Mouse (Mus musculus) lung, embryonic 16.5 days (tissue): Measurements from ENCODE around the gene Ccnl2. TPM values are rescaled to one million over a fixed set of nuclear protein-coding genes. Genes with fewer than 3 reads are reported as not detected.

Experiments
- ATAC-seq: fragments of 200-750 bp; cut with Nextera tagmentation; 2 replicates; pipeline ENCODE4 v1.8.0; 2017; ENCODE audit warnings: low read depth, mild to moderate bottlenecking, moderate library complexity
- H3K27ac ChIP-seq: fragments of 300-500 bp; sonication (generic); 2 replicates; pipeline ENCODE4 v1.5.1; 2014; ENCODE audit warnings: mild to moderate bottlenecking, control low read depth, low read length
- H3K27me3 ChIP-seq: fragments of 300-500 bp; sonication (generic); 2 replicates; pipeline ENCODE4 v1.6.1; 2014; ENCODE audit warnings: low read depth, low read length, mixed read lengths; ENCODE audit not compliant: control insufficient read depth, insufficient read depth
- H3K36me3 ChIP-seq: fragments of 300-500 bp; sonication (generic); 2 replicates; pipeline ENCODE4 v1.6.1; 2014; ENCODE audit warnings: low read length; ENCODE audit not compliant: control insufficient read depth, insufficient read depth
- H3K4me1 ChIP-seq: fragments of 300-500 bp; sonication (generic); replicated peaks from 2 replicates; pipeline ENCODE4 v1.6.1; 2014; ENCODE audit warnings: low read length, mixed read lengths; ENCODE audit not compliant: control insufficient read depth, insufficient read depth
- H3K4me2 ChIP-seq: fragments of 300-500 bp; sonication (generic); 2 replicates; pipeline ENCODE4 v1.6.1; 2014; ENCODE audit warnings: low read depth, low read length, control low read depth
- H3K4me3 ChIP-seq: fragments of 300-500 bp; sonication (generic); 2 replicates; pipeline ENCODE4 v1.5.1; 2014; ENCODE audit warnings: mild to moderate bottlenecking, low read length, control low read depth
- H3K9ac ChIP-seq: fragments of 300-500 bp; sonication (generic); 2 replicates; pipeline ENCODE4 v1.6.1; 2014; ENCODE audit warnings: low read length, control low read depth
- H3K9me3 ChIP-seq: fragments of 300-500 bp; sonication (generic); 2 replicates; pipeline ENCODE4 v1.6.1; 2016; ENCODE audit warnings: low read length; ENCODE audit not compliant: control insufficient read depth
- WGBS: fragments of 180-500 bp; shearing (Covaris S2); extraction: QIAGEN DNeasy Blood & Tissue Kit; methylation state at CpG from one replicate; pipeline ENCODE4 v1.1.7; 2014; 5-methylcytosine and 5-hydroxymethylcytosine counted together
- microRNA-seq: library from miRNA; unstranded; fragments of <30 nt; microRNA quantifications from one replicate; pipeline ENCODE4, GENCODE M21; 2016
- polyA plus RNA-seq: library from polyadenylated mRNA; unstranded; fragments of >200 nt; fragmentation: Nextera tagmentation; extraction: Ambion mirVana; gene quantifications from 2 replicates; pipeline ENCODE4 v1.2.1, GENCODE M21; 2015

Gene Ccnl2
- polyA plus RNA-seq, 1 experiment from 2014 or later: 179 TPM

DNA sequence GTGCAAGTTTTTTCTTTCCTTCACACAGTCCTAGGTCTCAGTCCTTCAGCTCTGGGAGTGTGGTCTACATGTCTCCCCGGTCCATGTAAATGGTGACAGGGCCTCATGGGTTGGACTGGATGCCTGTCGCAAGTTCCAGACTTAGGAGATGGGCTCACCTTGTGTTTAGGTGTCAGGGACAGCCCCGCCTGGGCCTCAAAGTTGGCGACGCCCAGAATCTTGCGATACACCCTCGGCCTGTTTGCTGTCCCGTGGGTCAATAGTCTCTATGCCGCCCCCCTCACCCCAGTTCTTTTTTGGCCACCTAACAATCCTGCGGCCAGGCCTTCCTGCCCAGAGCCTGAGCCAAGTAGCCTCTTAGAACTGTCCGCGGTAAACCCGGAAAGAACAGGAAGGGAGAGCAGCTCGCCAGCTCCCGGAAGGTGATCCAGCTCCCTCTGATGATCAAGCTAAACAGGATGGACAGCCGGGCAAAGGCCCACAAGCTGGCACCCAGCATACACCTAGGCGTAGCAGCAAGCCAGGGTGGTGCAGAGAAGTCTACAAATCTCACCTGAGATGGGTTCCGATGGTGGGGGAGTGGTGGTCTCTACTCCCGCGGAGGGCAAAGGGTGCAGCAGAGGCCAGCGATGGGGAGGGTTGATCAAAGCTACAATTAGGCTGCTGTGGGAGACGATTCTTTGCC, 56.5 kb downstream of the Ccnl2 start:
- Histone ChIP-seq H3K4me3 (peak overlapping the region; percentile 80), H3K9ac (peak overlapping the region; percentile 84), H3K4me1 (peaks cover 18% of the 10 kb centered on the region), H3K9me3 (no peaks in the 10 kb centered on the region), H3K36me3 (peaks cover 23% of the 10 kb centered on the region), H3K27me3 (no peaks in the 10 kb centered on the region), H3K27ac (peak overlapping the region; percentile 36), H3K4me2 (peak overlapping the region; percentile 84)
- ATAC-seq: peak; percentile 41
- 7% methylated on average over 22 of the region's 22 CpGs for WGBS

DNA sequence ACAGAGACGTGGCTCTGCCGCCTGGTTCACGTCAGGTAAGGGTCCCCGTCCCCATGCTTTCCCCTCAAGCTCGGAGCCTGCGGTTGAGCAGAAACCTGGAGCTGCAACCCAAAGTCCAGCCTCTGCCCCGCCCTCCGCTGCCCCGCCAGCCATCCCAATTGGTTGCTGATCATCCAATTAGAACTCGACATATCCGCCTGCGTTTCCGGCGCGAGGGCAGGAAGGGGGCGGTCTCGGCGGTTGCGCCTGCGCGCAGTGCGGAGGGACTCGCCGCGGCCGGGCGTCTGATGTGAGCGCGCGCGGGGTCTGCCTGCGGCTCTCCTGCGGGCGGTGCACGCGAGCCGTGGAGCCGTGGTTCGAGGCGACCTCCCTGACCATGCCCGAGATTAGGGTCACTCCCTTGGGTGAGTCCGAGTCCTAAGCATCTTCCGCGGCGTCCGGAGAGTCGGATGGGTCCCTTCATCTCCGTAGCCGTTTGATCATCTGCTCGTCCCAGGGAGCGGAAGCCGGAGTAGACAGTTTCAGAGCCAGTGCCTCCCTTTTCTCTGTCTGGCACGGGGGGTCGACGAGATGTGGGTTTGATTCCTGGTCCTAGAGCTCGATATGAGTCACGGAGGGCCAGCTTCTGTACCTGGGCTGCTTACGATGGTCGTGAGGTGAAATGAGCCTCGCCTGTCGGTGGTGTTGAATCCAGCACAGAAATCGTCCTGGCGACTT, 57.2 kb downstream of the Ccnl2 start, which contains the start of the genes Cptp and Ints11:
TSS of gene Cptp (minus strand) at position 124 of the 717 bp plus-strand sequence.
TSS of gene Ints11 (plus strand) at position 230 of the 717 bp plus-strand sequence.
- peak within 1 kb of the TSS; percentile 84 for H3K4me2 ChIP-seq
- ATAC-seq: peak; percentile 98
- no peaks in the 10 kb centered on the region for H3K27me3 ChIP-seq
- peaks cover 27% of the 10 kb centered on the region for H3K36me3 ChIP-seq
- peaks cover 18% of the 10 kb centered on the region for H3K4me1 ChIP-seq
- H3K4me3 ChIP-seq: peak within 1 kb of the TSS; percentile 80
- H3K9ac ChIP-seq: peak within 1 kb of the TSS; percentile 84
- H3K27ac ChIP-seq: peak within 1 kb of the TSS; percentile 36
- WGBS: under 1% methylated on average over 62 of the region's 63 CpGs
- no peaks in the 10 kb centered on the region for H3K9me3 ChIP-seq

DNA sequence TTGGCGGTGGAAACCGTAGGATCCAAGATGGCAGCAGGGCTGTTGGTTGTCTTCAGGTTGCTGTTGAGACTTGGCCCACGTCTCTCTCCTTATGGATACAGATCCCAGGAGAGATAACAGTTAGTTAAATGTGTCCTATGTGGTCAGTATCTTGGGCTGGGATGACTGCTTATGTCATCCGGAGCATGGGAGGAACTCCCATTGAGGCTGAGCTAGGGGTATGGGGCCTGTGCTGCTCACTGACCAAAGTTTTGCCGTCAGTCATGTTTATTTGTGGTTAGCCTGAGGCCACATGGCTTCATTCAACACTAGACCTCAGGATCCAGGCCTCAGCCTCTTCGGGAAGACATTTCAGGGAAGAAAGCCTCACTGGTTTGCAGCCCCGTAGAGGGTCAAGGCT, 59.1 kb downstream of the Ccnl2 start:
- no peak overlapping the region for H3K4me3 ChIP-seq
- no peak overlapping the region for H3K9ac ChIP-seq
- no peak overlapping the region for H3K4me2 ChIP-seq
- H3K9me3 ChIP-seq: no peaks in the 10 kb centered on the region
- 81% methylated on average over 7 of the region's 7 CpGs for WGBS
- no peak for ATAC-seq
- peaks cover 18% of the 10 kb centered on the region for H3K4me1 ChIP-seq
- H3K27me3 ChIP-seq: no peaks in the 10 kb centered on the region
- H3K27ac ChIP-seq: no peak overlapping the region
- peaks cover 29% of the 10 kb centered on the region for H3K36me3 ChIP-seq

Small RNA genes lying within 50 kb of the gene (microRNA-seq; reads per million reads assigned to microRNA genes)
- not detected for gene Gm27743

Other genes with a start within 250 kb of the Ccnl2 start
- gene Slc35e2, start 211.1 kb upstream of the Ccnl2 start, polyA plus RNA-seq: 5.9 and 6.5 TPM in 2 replicates
- 51.8 and 54.6 TPM in 2 replicates for gene Cdk11b, start 187.6 kb upstream of the Ccnl2 start, polyA plus RNA-seq
- not detected in 2 replicates for gene Gm10563, start 167.1 kb upstream of the Ccnl2 start, polyA plus RNA-seq
- 43.3 and 47.2 TPM in 2 replicates for gene Mmp23, start 159.1 kb upstream of the Ccnl2 start, polyA plus RNA-seq
- gene Mib2, start 143.3 kb upstream of the Ccnl2 start, polyA plus RNA-seq: 27.8 and 31.9 TPM in 2 replicates
- gene Fndc10, start 118.1 kb upstream of the Ccnl2 start, polyA plus RNA-seq: 1.3 and 1.4 TPM in 2 replicates
- gene Ssu72, start 107.7 kb upstream of the Ccnl2 start, polyA plus RNA-seq: 139 and 148 TPM in 2 replicates
- gene Tmem240, start 77.7 kb upstream of the Ccnl2 start, polyA plus RNA-seq: 0.15 and 0.29 TPM in 2 replicates
- gene Atad3a, start 51.4 kb upstream of the Ccnl2 start, polyA plus RNA-seq: 68.4 and 73.3 TPM in 2 replicates
- gene Vwa1, start 37.8 kb upstream of the Ccnl2 start, polyA plus RNA-seq: 7.5 and 8.6 TPM in 2 replicates
- 0.15 and 0.21 TPM in 2 replicates for gene Tmem88b, start 26.6 kb upstream of the Ccnl2 start, polyA plus RNA-seq
- 0.69 and 1.0 TPM in 2 replicates for gene Ankrd65, start 22.1 kb upstream of the Ccnl2 start, polyA plus RNA-seq
- gene Mrpl20, start 9.6 kb upstream of the Ccnl2 start, polyA plus RNA-seq: 177 and 194 TPM in 2 replicates
- gene Aurkaip1, start 18.8 kb downstream of the Ccnl2 start, polyA plus RNA-seq: 141 and 146 TPM in 2 replicates
- 246 and 255 TPM in 2 replicates for gene Mxra8, start 27.2 kb downstream of the Ccnl2 start, polyA plus RNA-seq
- gene Dvl1, start 34.9 kb downstream of the Ccnl2 start, polyA plus RNA-seq: 4.5 and 6.0 TPM in 2 replicates
- 0.24 and 0.30 TPM in 2 replicates for gene Tas1r3, start 50.9 kb downstream of the Ccnl2 start, polyA plus RNA-seq
- gene Cptp, start 57.0 kb downstream of the Ccnl2 start, polyA plus RNA-seq: 15.6 and 16.4 TPM in 2 replicates
- 74.2 and 75.8 TPM in 2 replicates for gene Ints11, start 57.1 kb downstream of the Ccnl2 start, polyA plus RNA-seq
- 39.7 and 43.2 TPM in 2 replicates for gene Pusl1, start 79.3 kb downstream of the Ccnl2 start, polyA plus RNA-seq
- gene Acap3, start 79.3 kb downstream of the Ccnl2 start, polyA plus RNA-seq: 17.5 and 20.0 TPM in 2 replicates
- gene Ube2j2, start 131.3 kb downstream of the Ccnl2 start, polyA plus RNA-seq: 77.2 and 86.4 TPM in 2 replicates
- gene C1qtnf12, start 149.8 kb downstream of the Ccnl2 start, polyA plus RNA-seq: 37.2 and 39.3 TPM in 2 replicates
- 12.2 and 12.8 TPM in 2 replicates for gene B3galt6, start 180.2 kb downstream of the Ccnl2 start, polyA plus RNA-seq
- 156 and 162 TPM in 2 replicates for gene Sdf4, start 180.4 kb downstream of the Ccnl2 start, polyA plus RNA-seq
- gene Tnfrsf4, start 201.4 kb downstream of the Ccnl2 start, polyA plus RNA-seq: 1.1 and 2.4 TPM in 2 replicates
- gene Tnfrsf18, start 213.7 kb downstream of the Ccnl2 start, polyA plus RNA-seq: 1.5 and 2.3 TPM in 2 replicates
- gene Ttll10, start 246.9 kb downstream of the Ccnl2 start, polyA plus RNA-seq: 2.8 and 4.0 TPM in 2 replicates